Mouse (Mus musculus) hindbrain, embryonic 16.5 days (tissue): ENCODE measurements around the gene Agbl4. TPM values are rescaled to one million over a fixed set of nuclear protein-coding genes. Genes with fewer than 3 reads are reported as not detected.

Experiments
- ATAC-seq: fragments of 200-750 bp; cut with Nextera tagmentation; 2 replicates; pipeline ENCODE4 v1.8.0; 2017; ENCODE audit warnings: moderate TSS enrichment, moderate library complexity
- H3K27ac ChIP-seq: fragments of 300-500 bp; sonication (generic); 2 replicates; pipeline ENCODE4 v1.5.1; 2014; ENCODE audit warnings: low read depth, mild to moderate bottlenecking, control low read depth, low read length, moderate library complexity
- H3K27me3 ChIP-seq: fragments of 300-500 bp; sonication (generic); replicated peaks from 2 replicates; pipeline ENCODE4 v1.6.1; 2014; ENCODE audit warnings: low read length; ENCODE audit not compliant: control insufficient read depth, insufficient read depth
- H3K36me3 ChIP-seq: fragments of 300-500 bp; sonication (generic); 2 replicates; pipeline ENCODE4 v1.6.1; 2014; ENCODE audit warnings: mild to moderate bottlenecking, low read length, moderate library complexity, mixed read lengths; ENCODE audit not compliant: control insufficient read depth, insufficient read depth
- H3K4me1 ChIP-seq: fragments of 300-500 bp; sonication (generic); 2 replicates; pipeline ENCODE4 v1.6.1; 2014; ENCODE audit warnings: low read depth, low read length; ENCODE audit not compliant: control insufficient read depth, insufficient read depth
- H3K4me2 ChIP-seq: fragments of 300-500 bp; sonication (generic); 2 replicates; pipeline ENCODE4 v1.6.1; 2014; ENCODE audit warnings: mild to moderate bottlenecking, low read length, control low read depth, moderate library complexity
- H3K4me3 ChIP-seq: fragments of 300-500 bp; sonication (generic); 2 replicates; pipeline ENCODE4 v1.5.1; 2014; ENCODE audit warnings: mild to moderate bottlenecking, low read length, control low read depth, moderate library complexity
- H3K9ac ChIP-seq: fragments of 300-500 bp; sonication (generic); 2 replicates; pipeline ENCODE4 v1.6.1; 2014; ENCODE audit warnings: low read depth, mild to moderate bottlenecking, control low read depth, low read length, moderate library complexity
- H3K9me3 ChIP-seq: fragments of 300-500 bp; sonication (generic); 2 replicates; pipeline ENCODE4 v1.6.1; 2014; ENCODE audit warnings: mild to moderate bottlenecking, low read length, moderate library complexity; ENCODE audit not compliant: control insufficient read depth
- WGBS: fragments of 180-500 bp; shearing (Covaris S2); extraction: QIAGEN DNeasy Blood & Tissue Kit; methylation state at CpG from one replicate; pipeline ENCODE4 v1.1.7; 2014; 5-methylcytosine and 5-hydroxymethylcytosine counted together
- polyA plus RNA-seq: library from polyadenylated mRNA; unstranded; fragments of >200 nt; fragmentation: Nextera tagmentation; extraction: Ambion mirVana; gene quantifications from 2 replicates; pipeline ENCODE4 v1.2.1, GENCODE M21; 2015

The Agbl4 gene
- polyA plus RNA-seq, 1 experiment from 2014 or later: 4.8 TPM

- Histone ChIP-seq H3K27ac (no peak overlapping the region), H3K9ac (no peak overlapping the region), H3K27me3 (no peaks in the 10 kb centered on the region), H3K9me3 (peaks cover 4% of the 10 kb centered on the region; the same call in 1 of the 2 replicates), H3K4me1 (no peaks in the 10 kb centered on the region), H3K4me2 (no peak overlapping the region), H3K36me3 (no peaks in the 10 kb centered on the region), H3K4me3 (no peak overlapping the region)
- 57% methylated on average over 2 of the region's 2 CpGs for WGBS
- ATAC-seq: 0 out of 2 replicates have a peak, but pooled peaks have one; percentile 34
Measured at GRCm38 (mm10) chr4:111284625-111285024, 887.2 kb downstream of the Agbl4 start.

GRCm38 (mm10) chr4:111294528-111295241 is 897.2 kb downstream of the Agbl4 start:
- WGBS: 43% methylated on average over 3 of the region's 3 CpGs
- Histone ChIP-seq H3K4me2 (no peak overlapping the region), H3K4me3 (no peak overlapping the region), H3K9ac (no peak overlapping the region), H3K27me3 (no peaks in the 10 kb centered on the region), H3K9me3 (no peaks in the 10 kb centered on the region), H3K27ac (no peak overlapping the region), H3K36me3 (no peaks in the 10 kb centered on the region), H3K4me1 (no peaks in the 10 kb centered on the region)
- ATAC-seq: no peak

- Histone ChIP-seq H3K27ac (no peak overlapping the region), H3K9me3 (peaks cover 6% of the 10 kb centered on the region), H3K4me1 (no peaks in the 10 kb centered on the region), H3K36me3 (no peaks in the 10 kb centered on the region), H3K4me2 (no peak overlapping the region), H3K9ac (no peak overlapping the region), H3K27me3 (no peaks in the 10 kb centered on the region), H3K4me3 (no peak overlapping the region)
- ATAC-seq: no peak
- 79% methylated on average over 1 of the region's 1 CpGs for WGBS
Measured at GRCm38 (mm10) chr4:111306518-111306917, 909.1 kb downstream of the Agbl4 start.

GRCm38 (mm10) chr4:111307166-111307565 is 909.7 kb downstream of the Agbl4 start:
- no peak overlapping the region for H3K27ac ChIP-seq
- 62% methylated on average over 7 of the region's 7 CpGs for WGBS
- H3K4me3 ChIP-seq: no peak overlapping the region
- H3K9me3 ChIP-seq: peaks cover 6% of the 10 kb centered on the region
- H3K36me3 ChIP-seq: no peaks in the 10 kb centered on the region
- ATAC-seq: no peak
- no peaks in the 10 kb centered on the region for H3K27me3 ChIP-seq
- H3K9ac ChIP-seq: no peak overlapping the region
- H3K4me2 ChIP-seq: no peak overlapping the region
- H3K4me1 ChIP-seq: no peaks in the 10 kb centered on the region

GRCm38 (mm10) chr4:111307633-111308032 is 910.2 kb downstream of the Agbl4 start:
- no peak overlapping the region for H3K4me2 ChIP-seq
- no peak overlapping the region for H3K4me3 ChIP-seq
- no peaks in the 10 kb centered on the region for H3K27me3 ChIP-seq
- H3K9me3 ChIP-seq: peaks cover 6% of the 10 kb centered on the region
- WGBS: 64% methylated on average over 5 of the region's 5 CpGs
- H3K36me3 ChIP-seq: no peaks in the 10 kb centered on the region
- no peak for ATAC-seq
- no peak overlapping the region for H3K9ac ChIP-seq
- H3K4me1 ChIP-seq: no peaks in the 10 kb centered on the region
- H3K27ac ChIP-seq: no peak overlapping the region

GRCm38 (mm10) chr4:111308572-111309288 is 911.3 kb downstream of the Agbl4 start:
- no peaks in the 10 kb centered on the region for H3K27me3 ChIP-seq
- WGBS: 78% methylated on average over 3 of the region's 3 CpGs
- no peak overlapping the region for H3K4me2 ChIP-seq
- peaks cover 6% of the 10 kb centered on the region for H3K9me3 ChIP-seq
- no peaks in the 10 kb centered on the region for H3K36me3 ChIP-seq
- H3K4me3 ChIP-seq: no peak overlapping the region
- H3K27ac ChIP-seq: no peak overlapping the region
- no peak overlapping the region for H3K9ac ChIP-seq
- no peak for ATAC-seq
- H3K4me1 ChIP-seq: no peaks in the 10 kb centered on the region

GRCm38 (mm10) chr4:111327094-111327493 is 929.6 kb downstream of the Agbl4 start:
- 75% methylated on average over 11 of the region's 11 CpGs for WGBS
- Histone ChIP-seq H3K36me3 (no peaks in the 10 kb centered on the region), H3K9me3 (no peaks in the 10 kb centered on the region), H3K4me3 (no peak overlapping the region), H3K4me2 (no peak overlapping the region), H3K27me3 (no peaks in the 10 kb centered on the region), H3K9ac (no peak overlapping the region), H3K4me1 (no peaks in the 10 kb centered on the region), H3K27ac (no peak overlapping the region)
- no peak for ATAC-seq

- no peaks in the 10 kb centered on the region for H3K9me3 ChIP-seq
- H3K9ac ChIP-seq: no peak overlapping the region
- 57% methylated on average over 11 of the region's 11 CpGs for WGBS
- peak overlapping the region; percentile 7; the same call in 1 of the 2 replicates for H3K4me2 ChIP-seq
- H3K27ac ChIP-seq: no peak overlapping the region
- ATAC-seq: peak; percentile 78; the same call in 1 of the 2 replicates
- H3K27me3 ChIP-seq: no peaks in the 10 kb centered on the region
- H3K36me3 ChIP-seq: no peaks in the 10 kb centered on the region
- no peak overlapping the region for H3K4me3 ChIP-seq
- no peaks in the 10 kb centered on the region for H3K4me1 ChIP-seq
Measured at GRCm38 (mm10) chr4:111327760-111328373, 930.4 kb downstream of the Agbl4 start.

GRCm38 (mm10) chr4:111329501-111329900 is 932.0 kb downstream of the Agbl4 start:
- H3K27ac ChIP-seq: no peak overlapping the region
- no peaks in the 10 kb centered on the region for H3K36me3 ChIP-seq
- H3K9ac ChIP-seq: no peak overlapping the region
- H3K27me3 ChIP-seq: no peaks in the 10 kb centered on the region
- no peaks in the 10 kb centered on the region for H3K4me1 ChIP-seq
- WGBS: 72% methylated on average over 4 of the region's 4 CpGs
- ATAC-seq: no peak
- H3K9me3 ChIP-seq: no peaks in the 10 kb centered on the region
- H3K4me2 ChIP-seq: no peak overlapping the region
- H3K4me3 ChIP-seq: no peak overlapping the region
